Mouse (Mus musculus) olfactory bulb, adult 2 months (tissue): Measurements from ENCODE around the gene Gse1. TPM values are rescaled to one million over a fixed set of nuclear protein-coding genes. Genes with fewer than 3 reads are reported as not detected.

Source experiments
- H3K27ac ChIP-seq: fragments of 200-500 bp; 2 replicates; pipeline ENCODE4 v1.5.1; 2012; ENCODE audit warnings: low read depth, low read length; ENCODE audit not compliant: insufficient read depth
- H3K4me1 ChIP-seq: fragments of 200-500 bp; 2 replicates; pipeline ENCODE4 v1.6.1; 2012; ENCODE audit warnings: low read length; ENCODE audit not compliant: control insufficient read depth, insufficient read depth
- H3K4me3 ChIP-seq: fragments of 200-500 bp; 2 replicates; pipeline ENCODE4 v1.5.1; 2012; ENCODE audit warnings: mild to moderate bottlenecking, low read depth, low read length, moderate library complexity; ENCODE audit not compliant: insufficient read depth
- CTCF ChIP-seq: fragments of 200-500 bp; IDR thresholded peaks from 2 replicates; pipeline ENCODE4 v1.5.1; 2012; ENCODE audit warnings: low read depth, mild to moderate bottlenecking, low read length, moderate library complexity; ENCODE audit not compliant: insufficient read depth
- POLR2A ChIP-seq: fragments of 200-500 bp; IDR thresholded peaks from 2 replicates; pipeline ENCODE4 v1.6.1; 2012; ENCODE audit warnings: mild to moderate bottlenecking, low read depth, low read length, moderate library complexity; ENCODE audit not compliant: insufficient read depth
- WGBS: fragments of 180-500 bp; shearing (Covaris S2); methylation state at CpG from one replicate; pipeline ENCODE4 v1.1.7; 2018; 5-methylcytosine and 5-hydroxymethylcytosine counted together
- polyA plus RNA-seq: library from polyadenylated mRNA; stranded (reverse); fragments of >200 nt; gene quantifications from 2 replicates; pipeline ENCODE4 v1.2.4, GENCODE M21; 2012; ENCODE audit warnings: low replicate concordance; ENCODE audit not compliant: missing spikeins, insufficient read depth, insufficient read length

The Gse1 gene
- polyA plus RNA-seq, 1 experiment, result 42.5 TPM

DNA sequence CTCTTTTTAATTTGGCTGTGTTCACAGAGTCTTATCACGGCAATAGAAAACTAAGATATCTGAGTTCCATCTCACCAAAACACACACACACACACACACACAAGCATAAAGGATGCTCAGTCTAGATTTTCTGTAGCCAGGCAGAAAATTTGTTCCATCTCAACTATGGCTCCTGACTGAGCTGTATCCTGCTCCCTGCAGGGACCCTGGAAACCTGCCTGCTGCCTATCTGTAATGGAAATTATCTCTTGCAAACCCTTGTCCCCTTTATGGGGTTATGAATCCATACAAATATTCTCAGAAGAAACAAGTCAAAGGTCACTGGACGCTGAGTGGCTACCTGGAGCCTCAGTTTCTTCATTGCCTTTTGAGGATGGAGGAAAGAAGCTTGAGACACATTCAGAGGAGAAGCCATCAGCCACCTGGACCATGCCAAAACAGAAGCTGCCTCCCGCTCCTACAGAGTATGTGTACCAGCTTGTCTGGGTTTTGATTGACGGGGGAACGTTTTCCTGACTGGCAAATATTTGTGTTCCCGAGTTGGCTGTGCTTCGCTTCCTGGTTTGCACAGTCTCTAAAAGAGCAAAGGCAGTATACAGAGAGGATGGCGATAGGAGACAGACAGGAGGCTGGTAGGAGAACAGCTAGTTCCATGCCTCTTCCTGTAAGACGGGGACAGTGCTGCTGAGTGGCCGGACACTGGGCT, 363.5 kb downstream of the Gse1 start:
- Histone ChIP-seq H3K4me3 (no peak overlapping the region), H3K27ac (no peak overlapping the region), H3K4me1 (peaks cover 10% of the 10 kb centered on the region)
- 67% methylated on average over 10 of the region's 10 CpGs for WGBS
- TF ChIP-seq CTCF, result no peak
- no peak for TF ChIP-seq POLR2A

DNA sequence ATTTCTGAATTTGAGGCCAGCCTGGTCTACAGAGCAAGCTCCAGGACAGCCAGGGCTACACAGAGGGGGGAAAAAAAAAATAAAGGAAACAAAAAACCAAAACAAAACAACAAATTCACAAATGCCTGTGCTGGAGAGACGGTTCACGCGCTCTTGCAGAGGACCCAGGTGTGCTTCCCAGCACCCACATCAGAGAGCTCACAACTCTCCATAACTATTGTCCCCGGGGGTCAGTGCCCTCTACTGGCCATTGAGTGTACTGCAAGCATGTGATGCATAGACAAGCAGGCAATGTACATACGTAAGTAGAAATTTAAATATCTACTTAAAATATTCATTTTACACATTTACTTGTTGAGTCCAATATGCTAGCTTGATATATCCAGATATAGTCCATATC, 366.3 kb downstream of the Gse1 start:
- TF ChIP-seq CTCF, result peak; percentile 40; the same call in 1 of the 2 replicates
- no peak for TF ChIP-seq POLR2A
- 91% methylated on average over 5 of the region's 5 CpGs for WGBS
- H3K4me1 ChIP-seq, result peaks cover 9% of the 10 kb centered on the region

DNA sequence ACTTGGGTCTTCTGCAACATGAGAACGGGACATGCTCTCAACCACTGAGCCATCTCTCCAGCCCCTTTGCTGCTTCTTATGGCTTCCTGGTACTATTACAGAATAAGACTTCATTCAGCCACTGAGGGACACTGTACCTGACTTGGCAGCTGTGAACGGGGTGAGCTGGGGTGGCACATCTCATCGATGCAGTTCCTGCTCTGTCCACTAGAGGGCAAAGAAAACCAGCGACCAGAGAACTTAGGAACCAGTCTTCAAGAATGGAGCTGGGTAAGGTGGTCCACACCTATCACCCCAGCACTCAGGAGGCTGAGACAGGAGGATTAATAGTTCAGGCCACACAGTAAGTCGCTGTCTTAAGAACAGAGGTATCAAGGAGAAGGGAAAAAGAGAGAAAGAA, 367.7 kb downstream of the Gse1 start:
- WGBS, result 14% methylated on average over 5 of the region's 5 CpGs
- Histone ChIP-seq H3K4me3 (no peak overlapping the region), H3K27ac (no peak overlapping the region), H3K4me1 (peaks cover 9% of the 10 kb centered on the region)
- peak; percentile 52 for TF ChIP-seq CTCF
- TF ChIP-seq POLR2A, result no peak

More for the DNA sequence above, 366.3 kb downstream of the Gse1 start:
- Histone ChIP-seq H3K27ac (no peak overlapping the region), H3K4me3 (no peak overlapping the region)

DNA sequence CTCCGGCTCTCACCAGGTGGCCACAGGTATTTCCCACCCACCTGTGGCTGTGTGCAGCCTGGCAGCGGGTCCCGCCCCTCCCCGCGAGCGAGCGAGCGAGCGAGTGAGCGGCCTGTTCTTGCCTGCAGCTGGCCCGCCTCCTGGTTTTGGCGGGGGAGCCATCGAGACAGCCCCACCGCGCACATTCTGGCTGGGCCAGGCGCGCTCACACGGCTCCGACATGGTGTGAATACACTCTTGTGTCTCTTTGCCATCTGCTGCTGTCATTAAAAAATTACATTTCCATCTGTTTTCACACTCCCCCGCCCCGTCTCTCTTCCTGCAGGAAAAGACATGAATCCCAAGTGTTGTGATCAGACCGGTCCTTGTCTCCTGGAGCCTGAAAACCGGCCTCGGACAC, 370.3 kb downstream of the Gse1 start:
- peaks cover 15% of the 10 kb centered on the region for H3K4me1 ChIP-seq
- TF ChIP-seq POLR2A (no peak), CTCF (no peak)
- H3K27ac ChIP-seq, result no peak overlapping the region
- WGBS, result 47% methylated on average over 24 of the region's 24 CpGs
- no peak overlapping the region for H3K4me3 ChIP-seq

GRCm38 (mm10) chr8:120599504-120599903, 371.2 kb downstream of the Gse1 start:
- 51% methylated on average over 7 of the region's 7 CpGs for WGBS

GRCm38 (mm10) chr8:120602672-120603071, 374.4 kb downstream of the Gse1 start:
- Histone ChIP-seq H3K4me1 (peaks cover 15% of the 10 kb centered on the region), H3K4me3 (no peak overlapping the region), H3K27ac (0 out of 2 replicates have a peak overlapping the region, but pooled peaks have one; percentile 32)
- TF ChIP-seq CTCF (no peak), POLR2A (no peak)
- 45% methylated on average over 6 of the region's 6 CpGs for whole genome bisulfite sequencing

More at GRCm38 (mm10) chr8:120599504-120599903, 371.2 kb downstream of the Gse1 start:
- TF ChIP-seq CTCF, result 0 out of 2 replicates have a peak, but pooled peaks have one; percentile 48
- TF ChIP-seq POLR2A, result no peak
- H3K4me1 ChIP-seq, result peaks cover 15% of the 10 kb centered on the region
- H3K27ac ChIP-seq, result no peak overlapping the region
- no peak overlapping the region for H3K4me3 ChIP-seq

- Histone ChIP-seq H3K4me1 (peaks cover 6% of the 10 kb centered on the region), H3K4me3 (no peak overlapping the region), H3K27ac (no peak overlapping the region)
- no peak for TF ChIP-seq POLR2A
- no peak for TF ChIP-seq CTCF
- 70% methylated on average over 9 of the region's 9 CpGs for WGBS
Observed at GRCm38 (mm10) chr8:120607460-120607859, 379.2 kb downstream of the Gse1 start.

GRCm38 (mm10) chr8:120607885-120608284, 379.6 kb downstream of the Gse1 start:
- 10% methylated on average over 7 of the region's 7 CpGs for WGBS
- TF ChIP-seq CTCF (0 out of 2 replicates have a peak, but pooled peaks have one; percentile 15), POLR2A (no peak)
- Histone ChIP-seq H3K4me1 (peaks cover 1% of the 10 kb centered on the region), H3K27ac (no peak overlapping the region), H3K4me3 (no peak overlapping the region)

- no peak for TF ChIP-seq POLR2A
- no peak for TF ChIP-seq CTCF
- Histone ChIP-seq H3K4me1 (no peaks in the 10 kb centered on the region), H3K4me3 (no peak overlapping the region), H3K27ac (no peak overlapping the region)
- WGBS, result 82% methylated on average over 6 of the region's 6 CpGs
Observed at GRCm38 (mm10) chr8:120610824-120611223, 382.6 kb downstream of the Gse1 start.
